Mouse (Mus musculus): ENCODE data around the gene Abca17. TPM values are rescaled to one million over a fixed set of nuclear protein-coding genes. Genes with fewer than 3 reads are reported as not detected.

Gene Abca17
- under 1 TPM in 1 of 2 experiments, not detected in 1; 0.09 TPM for total RNA-seq (2021)
- long read RNA-seq, experiment 1 = 0 reads
- long read RNA-seq, experiment 2 = 0 reads

- DNase-seq = peak; percentile 41
These were observed at the start of gene Abca17 for GRCm38 (mm10) chr17:24350926-24351759. Abca17 (minus strand) TSS chr17:24351068.

GRCm38 (mm10) chr17:24394456-24394855, 43.6 kb upstream of the Abca17 start:
- peak; percentile 74 for DNase-seq

- DNase-seq = no peak
These were observed 42.7 kb upstream of the Abca17 start for GRCm38 (mm10) chr17:24393527-24393926.

GRCm38 (mm10) chr17:24391149-24391548, 40.3 kb upstream of the Abca17 start:
- peak; percentile 38 for DNase-seq

GRCm38 (mm10) chr17:24389865-24390264, 39.0 kb upstream of the Abca17 start:
- peak; percentile 78 for DNase-seq

GRCm38 (mm10) chr17:24388711-24389110, 37.8 kb upstream of the Abca17 start:
- DNase-seq = no peak

GRCm38 (mm10) chr17:24383789-24384188, 32.9 kb upstream of the Abca17 start:
- DNase-seq = no peak

- DNase-seq = peak; percentile 56
These were observed 27.6 kb upstream of the Abca17 start for GRCm38 (mm10) chr17:24378496-24378895.

GRCm38 (mm10) chr17:24375886-24376285, 25.0 kb upstream of the Abca17 start:
- no peak for DNase-seq

GRCm38 (mm10) chr17:24375094-24375712, 24.3 kb upstream of the Abca17 start:
- DNase-seq = no peak

GRCm38 (mm10) chr17:24365863-24366262, 15.0 kb upstream of the Abca17 start:
- no peak for DNase-seq

- no peak for DNase-seq
These were observed 13.6 kb upstream of the Abca17 start for GRCm38 (mm10) chr17:24364461-24364860.

- DNase-seq = no peak
These were observed 11.7 kb upstream of the Abca17 start for GRCm38 (mm10) chr17:24362527-24362926.

- DNase-seq = no peak
These were observed 10.4 kb upstream of the Abca17 start for GRCm38 (mm10) chr17:24361291-24361690.

- DNase-seq = no peak
These were observed 10.0 kb upstream of the Abca17 start for GRCm38 (mm10) chr17:24360841-24361240.

- DNase-seq = no peak
These were observed 9.0 kb upstream of the Abca17 start for GRCm38 (mm10) chr17:24359903-24360302.

GRCm38 (mm10) chr17:24359006-24359405, 8.1 kb upstream of the Abca17 start:
- DNase-seq = no peak

- no peak for DNase-seq
These were observed 4.4 kb upstream of the Abca17 start for GRCm38 (mm10) chr17:24355284-24355683.

GRCm38 (mm10) chr17:24353960-24354359, 3.1 kb upstream of the Abca17 start:
- DNase-seq = no peak

- DNase-seq = no peak
These were observed 1.7 kb upstream of the Abca17 start for GRCm38 (mm10) chr17:24352370-24353194.

GRCm38 (mm10) chr17:24351760-24352357, 991 bp upstream of the Abca17 start, which contains the start of gene Abca3:
Abca3 (plus strand) TSS chr17:24351950.
- peak; percentile 96 for DNase-seq

GRCm38 (mm10) chr17:24349176-24349575, 1.7 kb downstream of the Abca17 start:
- DNase-seq = no peak
